Mouse (Mus musculus): ENCODE data around the gene Rnf11.

Rnf11 gene

GRCm38 (mm10) chr4:109467687-109468086 is 16.8 kb downstream of the Rnf11 start:
- DNase-seq (ENCODE audit: low read depth, low spot score): no peak
- no peaks in the 10 kb centered on the region for H3K27me3 ChIP-seq (ENCODE audit: control insufficient read depth, insufficient read depth, low read length, poor library complexity, severe bottlenecking)
- no peaks in the 10 kb centered on the region for H3K36me3 ChIP-seq (ENCODE audit: control insufficient read depth, insufficient read depth, low read length, poor library complexity, severe bottlenecking)

GRCm38 (mm10) chr4:109463892-109464291 is 20.6 kb downstream of the Rnf11 start:
- no peaks in the 10 kb centered on the region for H3K27me3 ChIP-seq (ENCODE audit: control insufficient read depth, insufficient read depth, low read length, poor library complexity, severe bottlenecking)
- no peaks in the 10 kb centered on the region for H3K36me3 ChIP-seq (ENCODE audit: control insufficient read depth, insufficient read depth, low read length, poor library complexity, severe bottlenecking)
- no peak for DNase-seq (ENCODE audit: low read depth, low spot score)

- Histone ChIP-seq H3K36me3 (ENCODE audit: control insufficient read depth, insufficient read depth, low read length, poor library complexity, severe bottlenecking) (no peaks in the 10 kb centered on the region), H3K27me3 (ENCODE audit: control insufficient read depth, insufficient read depth, low read length, poor library complexity, severe bottlenecking) (no peaks in the 10 kb centered on the region)
- DNase-seq (ENCODE audit: low read depth, low spot score): no peak
These were observed 23.9 kb downstream of the Rnf11 start for GRCm38 (mm10) chr4:109460421-109461179.

- peaks cover 5% of the 10 kb centered on the region for H3K36me3 ChIP-seq (ENCODE audit: control insufficient read depth, insufficient read depth, low read length, poor library complexity, severe bottlenecking)
- H3K27me3 ChIP-seq (ENCODE audit: control insufficient read depth, insufficient read depth, low read length, poor library complexity, severe bottlenecking): no peaks in the 10 kb centered on the region
- DNase-seq (ENCODE audit: low read depth, low spot score): no peak
These were observed 27.7 kb downstream of the Rnf11 start for GRCm38 (mm10) chr4:109456821-109457220.

- DNase-seq (ENCODE audit: low read depth, low spot score): no peak
- Histone ChIP-seq H3K27me3 (ENCODE audit: control insufficient read depth, insufficient read depth, low read length, poor library complexity, severe bottlenecking) (no peaks in the 10 kb centered on the region), H3K36me3 (ENCODE audit: control insufficient read depth, insufficient read depth, low read length, poor library complexity, severe bottlenecking) (no peaks in the 10 kb centered on the region)
These were observed 36.0 kb downstream of the Rnf11 start for GRCm38 (mm10) chr4:109448531-109448930.

- no peak for DNase-seq (ENCODE audit: low read depth, low spot score)
- no peaks in the 10 kb centered on the region for H3K27me3 ChIP-seq (ENCODE audit: control insufficient read depth, insufficient read depth, low read length, poor library complexity, severe bottlenecking)
- H3K36me3 ChIP-seq (ENCODE audit: control insufficient read depth, insufficient read depth, low read length, poor library complexity, severe bottlenecking): no peaks in the 10 kb centered on the region
These were observed 38.6 kb downstream of the Rnf11 start for GRCm38 (mm10) chr4:109445956-109446355.

GRCm38 (mm10) chr4:109445397-109445796 is 39.1 kb downstream of the Rnf11 start:
- DNase-seq (ENCODE audit: low read depth, low spot score): no peak
- Histone ChIP-seq H3K27me3 (ENCODE audit: control insufficient read depth, insufficient read depth, low read length, poor library complexity, severe bottlenecking) (no peaks in the 10 kb centered on the region), H3K36me3 (ENCODE audit: control insufficient read depth, insufficient read depth, low read length, poor library complexity, severe bottlenecking) (no peaks in the 10 kb centered on the region)

GRCm38 (mm10) chr4:109444951-109445350 is 39.6 kb downstream of the Rnf11 start:
- no peak for DNase-seq (ENCODE audit: low read depth, low spot score)
- Histone ChIP-seq H3K36me3 (ENCODE audit: control insufficient read depth, insufficient read depth, low read length, poor library complexity, severe bottlenecking) (no peaks in the 10 kb centered on the region), H3K27me3 (ENCODE audit: control insufficient read depth, insufficient read depth, low read length, poor library complexity, severe bottlenecking) (no peaks in the 10 kb centered on the region)

GRCm38 (mm10) chr4:109444471-109444870 is 40.1 kb downstream of the Rnf11 start:
- no peak for DNase-seq (ENCODE audit: low read depth, low spot score)
- no peaks in the 10 kb centered on the region for H3K36me3 ChIP-seq (ENCODE audit: control insufficient read depth, insufficient read depth, low read length, poor library complexity, severe bottlenecking)
- H3K27me3 ChIP-seq (ENCODE audit: control insufficient read depth, insufficient read depth, low read length, poor library complexity, severe bottlenecking): no peaks in the 10 kb centered on the region

- no peak for DNase-seq (ENCODE audit: low read depth, low spot score)
- no peaks in the 10 kb centered on the region for H3K36me3 ChIP-seq (ENCODE audit: control insufficient read depth, insufficient read depth, low read length, poor library complexity, severe bottlenecking)
- H3K27me3 ChIP-seq (ENCODE audit: control insufficient read depth, insufficient read depth, low read length, poor library complexity, severe bottlenecking): no peaks in the 10 kb centered on the region
These were observed 41.9 kb downstream of the Rnf11 start for GRCm38 (mm10) chr4:109442649-109443048.

- no peak for DNase-seq (ENCODE audit: low read depth, low spot score)
- Histone ChIP-seq H3K27me3 (ENCODE audit: control insufficient read depth, insufficient read depth, low read length, poor library complexity, severe bottlenecking) (no peaks in the 10 kb centered on the region), H3K36me3 (ENCODE audit: control insufficient read depth, insufficient read depth, low read length, poor library complexity, severe bottlenecking) (no peaks in the 10 kb centered on the region)
These were observed 42.4 kb downstream of the Rnf11 start for GRCm38 (mm10) chr4:109442126-109442525.

- Histone ChIP-seq H3K27me3 (ENCODE audit: control insufficient read depth, insufficient read depth, low read length, poor library complexity, severe bottlenecking) (no peaks in the 10 kb centered on the region), H3K36me3 (ENCODE audit: control insufficient read depth, insufficient read depth, low read length, poor library complexity, severe bottlenecking) (no peaks in the 10 kb centered on the region)
- DNase-seq (ENCODE audit: low read depth, low spot score): no peak
These were observed 43.5 kb downstream of the Rnf11 start for GRCm38 (mm10) chr4:109441000-109441399.

GRCm38 (mm10) chr4:109440381-109440780 is 44.1 kb downstream of the Rnf11 start:
- H3K27me3 ChIP-seq (ENCODE audit: control insufficient read depth, insufficient read depth, low read length, poor library complexity, severe bottlenecking): no peaks in the 10 kb centered on the region
- H3K36me3 ChIP-seq (ENCODE audit: control insufficient read depth, insufficient read depth, low read length, poor library complexity, severe bottlenecking): no peaks in the 10 kb centered on the region
- DNase-seq (ENCODE audit: low read depth, low spot score): no peak

GRCm38 (mm10) chr4:109439825-109440248 is 44.7 kb downstream of the Rnf11 start:
- Histone ChIP-seq H3K36me3 (ENCODE audit: control insufficient read depth, insufficient read depth, low read length, poor library complexity, severe bottlenecking) (no peaks in the 10 kb centered on the region), H3K27me3 (ENCODE audit: control insufficient read depth, insufficient read depth, low read length, poor library complexity, severe bottlenecking) (no peaks in the 10 kb centered on the region)
- no peak for DNase-seq (ENCODE audit: low read depth, low spot score)

GRCm38 (mm10) chr4:109439101-109439500 is 45.4 kb downstream of the Rnf11 start:
- DNase-seq (ENCODE audit: low read depth, low spot score): no peak
- no peaks in the 10 kb centered on the region for H3K36me3 ChIP-seq (ENCODE audit: control insufficient read depth, insufficient read depth, low read length, poor library complexity, severe bottlenecking)
- H3K27me3 ChIP-seq (ENCODE audit: control insufficient read depth, insufficient read depth, low read length, poor library complexity, severe bottlenecking): no peaks in the 10 kb centered on the region
